Mouse (Mus musculus): ENCODE data around the gene Lrrc25.

DNA sequence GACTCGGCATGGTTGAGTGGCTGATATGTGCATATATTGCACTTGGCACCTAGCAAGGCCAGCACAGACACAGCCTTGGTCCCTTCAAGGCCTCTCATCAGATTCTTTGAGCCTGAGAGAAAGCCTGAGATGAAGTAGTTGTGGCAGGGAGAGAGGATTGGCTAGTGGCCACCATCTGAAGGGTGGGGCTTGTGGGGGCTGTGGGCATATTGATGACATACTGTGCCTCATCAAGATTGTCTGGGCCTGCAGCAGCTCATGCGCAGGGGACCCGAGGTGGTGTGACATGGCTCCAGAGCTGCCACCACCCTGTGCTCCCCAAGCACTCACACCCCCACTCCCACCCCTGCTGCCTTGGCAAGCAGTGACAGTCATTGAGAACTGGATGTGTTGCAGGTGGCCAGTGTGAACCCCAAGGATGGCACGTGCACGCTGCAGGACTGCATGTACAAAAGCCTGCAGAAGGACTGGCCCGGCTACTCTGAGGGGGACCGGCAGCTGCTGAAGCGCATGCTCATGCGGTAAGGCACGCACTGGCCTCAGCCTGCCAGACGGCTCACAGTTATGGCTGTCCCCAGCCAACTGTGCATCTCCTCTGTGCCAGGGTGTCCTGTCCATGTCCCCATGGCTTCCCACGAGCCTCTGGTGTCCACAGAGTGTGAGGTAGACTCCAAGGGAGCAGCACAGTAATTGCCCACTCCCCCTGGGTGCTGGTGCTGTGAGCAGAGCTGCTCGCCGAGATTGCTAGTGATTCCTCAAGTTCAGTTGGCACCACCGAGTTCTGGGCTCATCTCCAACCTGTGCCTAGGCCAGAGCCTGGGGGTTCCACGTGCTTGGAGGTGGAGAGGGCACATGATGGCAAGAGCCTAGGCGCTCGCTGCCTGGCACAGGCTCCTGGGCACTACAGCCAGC is 32.2 kb upstream of the Lrrc25 start:
- no peak for TF ChIP-seq EP300 (IDR thresholded peaks at IDR 0.05; ENCODE audit: low read depth)
- TF ChIP-seq CTCF (IDR thresholded peaks at IDR 0.05; ENCODE audit: low read depth) = no peak
